Mouse (Mus musculus): ENCODE data around the gene Milr1. TPM values are rescaled to one million over a fixed set of nuclear protein-coding genes. Genes with fewer than 3 reads are reported as not detected.

Gene Milr1
- polyA plus RNA-seq, 1 experiment from 2014 or later, result 0.72 TPM

GRCm38 (mm10) chr11:106762139-106762799 is 11.2 kb downstream of the Milr1 start:
- Histone ChIP-seq H3K36me3 (ENCODE audit: control insufficient read depth, insufficient read depth) (peaks cover 2% of the 10 kb centered on the region; the same call in 1 of the 2 replicates), H3K9ac (replicated peaks; ENCODE audit: low read depth, low read length) (no peak overlapping the region), H3K9me3 (ENCODE audit: control insufficient read depth, low read length) (no peaks in the 10 kb centered on the region), H3K27ac (ENCODE audit: low read length) (no peak overlapping the region), H3K4me2 (ENCODE audit: low read length) (no peak overlapping the region), H3K4me1 (replicated peaks; ENCODE audit: control insufficient read depth, insufficient read depth, low read length) (no peaks in the 10 kb centered on the region), H3K4me3 (replicated peaks; ENCODE audit: low read length) (no peak overlapping the region), H3K27me3 (replicated peaks; ENCODE audit: control insufficient read depth, insufficient read depth, low read length) (no peaks in the 10 kb centered on the region)
- WGBS, result 52% methylated on average over 5 of the region's 5 CpGs
- no peak for ATAC-seq

DNA sequence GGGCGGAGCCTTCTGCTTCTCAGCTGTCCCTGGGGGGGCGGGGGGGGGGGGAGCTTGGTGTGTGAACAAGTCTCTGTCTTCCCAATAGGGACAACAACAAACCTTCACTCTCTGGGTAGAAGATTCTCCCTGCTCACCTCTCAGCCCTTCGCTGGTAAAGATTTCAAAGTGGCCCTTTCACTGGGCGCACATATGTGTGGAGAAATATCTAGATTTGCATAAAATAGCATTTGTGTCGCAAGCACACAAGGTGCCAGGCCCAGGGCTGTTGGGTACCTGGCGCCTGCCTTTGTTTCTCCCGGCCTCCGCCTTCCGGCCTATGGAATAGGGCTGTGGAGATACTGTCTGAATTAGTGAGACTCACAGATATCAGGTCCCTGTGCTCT is 11.8 kb downstream of the Milr1 start:
- Histone ChIP-seq H3K9me3 (ENCODE audit: control insufficient read depth, low read length) (no peaks in the 10 kb centered on the region), H3K4me1 (replicated peaks; ENCODE audit: control insufficient read depth, insufficient read depth, low read length) (no peaks in the 10 kb centered on the region), H3K4me2 (ENCODE audit: low read length) (no peak overlapping the region), H3K9ac (replicated peaks; ENCODE audit: low read depth, low read length) (no peak overlapping the region), H3K27me3 (replicated peaks; ENCODE audit: control insufficient read depth, insufficient read depth, low read length) (no peaks in the 10 kb centered on the region), H3K27ac (ENCODE audit: low read length) (no peak overlapping the region), H3K4me3 (replicated peaks; ENCODE audit: low read length) (no peak overlapping the region), H3K36me3 (ENCODE audit: control insufficient read depth, insufficient read depth) (peaks cover 6% of the 10 kb centered on the region)
- no peak for ATAC-seq
- 75% methylated on average over 9 of the region's 9 CpGs for WGBS

DNA sequence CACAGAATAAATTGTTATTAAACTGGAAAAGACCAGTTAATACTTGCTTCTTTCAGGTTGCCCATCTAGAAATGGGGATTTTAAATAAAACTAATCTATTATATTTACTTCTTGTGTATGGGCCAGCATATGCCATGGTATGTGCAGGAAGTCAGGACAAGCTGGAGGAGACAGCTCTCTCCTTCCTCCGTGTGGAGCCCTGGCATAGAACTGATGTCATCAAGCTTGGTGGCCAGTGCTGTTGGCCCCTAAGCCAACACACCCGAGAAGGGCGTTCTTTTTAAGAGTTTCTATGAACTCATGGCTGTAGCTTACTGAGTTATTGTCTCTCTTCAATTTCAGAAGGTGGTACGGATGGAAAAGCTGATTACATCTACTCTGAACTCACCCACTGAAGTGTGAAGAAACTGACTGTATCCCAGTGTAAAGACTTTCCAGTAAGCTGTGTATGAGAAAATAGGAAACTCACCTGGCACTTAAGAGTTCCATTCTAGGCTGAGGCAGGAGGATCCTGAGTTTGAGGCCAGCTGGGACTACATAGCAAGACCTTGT is 15.7 kb downstream of the Milr1 start:
- H3K27me3 ChIP-seq (replicated peaks; ENCODE audit: control insufficient read depth, insufficient read depth, low read length), result no peaks in the 10 kb centered on the region
- no peaks in the 10 kb centered on the region for H3K4me1 ChIP-seq (replicated peaks; ENCODE audit: control insufficient read depth, insufficient read depth, low read length)
- peaks cover 19% of the 10 kb centered on the region for H3K36me3 ChIP-seq (ENCODE audit: control insufficient read depth, insufficient read depth)
- H3K9ac ChIP-seq (replicated peaks; ENCODE audit: low read depth, low read length), result no peak overlapping the region
- H3K9me3 ChIP-seq (ENCODE audit: control insufficient read depth, low read length), result no peaks in the 10 kb centered on the region
- H3K4me3 ChIP-seq (replicated peaks; ENCODE audit: low read length), result no peak overlapping the region
- no peak overlapping the region for H3K27ac ChIP-seq (ENCODE audit: low read length)
- ATAC-seq, result no peak
- WGBS, result 92% methylated on average over 4 of the region's 4 CpGs
- no peak overlapping the region for H3K4me2 ChIP-seq (ENCODE audit: low read length)

GRCm38 (mm10) chr11:106767516-106767915 is 16.5 kb downstream of the Milr1 start:
- Histone ChIP-seq H3K4me2 (ENCODE audit: low read length) (no peak overlapping the region), H3K27me3 (replicated peaks; ENCODE audit: control insufficient read depth, insufficient read depth, low read length) (no peaks in the 10 kb centered on the region), H3K27ac (ENCODE audit: low read length) (no peak overlapping the region), H3K9me3 (ENCODE audit: control insufficient read depth, low read length) (no peaks in the 10 kb centered on the region), H3K4me3 (replicated peaks; ENCODE audit: low read length) (no peak overlapping the region), H3K36me3 (ENCODE audit: control insufficient read depth, insufficient read depth) (peaks cover 23% of the 10 kb centered on the region), H3K4me1 (replicated peaks; ENCODE audit: control insufficient read depth, insufficient read depth, low read length) (no peaks in the 10 kb centered on the region), H3K9ac (replicated peaks; ENCODE audit: low read depth, low read length) (no peak overlapping the region)
- 95% methylated on average over 4 of the region's 4 CpGs for whole genome bisulfite sequencing
- no peak for ATAC-seq

DNA sequence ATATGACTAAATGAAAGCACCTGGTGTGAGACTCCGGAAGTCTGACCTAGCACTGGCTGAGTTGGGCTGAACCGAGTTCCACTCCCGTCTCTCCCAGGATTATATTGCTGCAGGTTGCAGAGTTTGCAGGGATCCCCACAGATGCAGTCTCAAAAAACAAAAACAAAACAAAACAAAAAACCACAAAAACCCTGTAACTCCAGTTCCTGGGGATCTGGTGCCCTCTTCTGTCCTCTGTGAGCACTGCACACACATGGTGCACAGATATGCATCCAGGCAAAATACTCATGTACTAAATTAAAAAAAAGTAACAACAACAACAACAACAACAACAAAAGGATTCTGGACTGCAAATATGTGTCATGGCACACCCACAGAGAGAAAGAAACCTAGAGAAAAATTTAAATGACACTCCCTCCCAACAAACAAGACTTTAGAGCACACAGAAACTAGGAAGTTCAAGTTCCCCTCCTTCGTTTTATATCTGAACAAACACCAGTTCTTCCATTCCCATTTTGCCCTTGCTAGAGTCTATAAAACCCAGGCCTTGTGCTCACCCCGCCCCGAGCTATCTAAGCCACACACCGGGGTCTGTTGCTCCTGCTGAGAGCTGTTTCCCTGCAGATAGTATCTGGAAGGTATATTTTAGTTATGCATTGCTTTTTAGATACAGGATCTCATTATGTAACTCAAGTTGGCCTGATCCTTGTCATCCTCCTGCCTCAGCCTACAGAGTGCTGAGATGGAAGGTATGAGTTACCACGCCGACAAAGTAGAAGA is 19.4 kb downstream of the Milr1 start:
- ATAC-seq, result no peak
- Histone ChIP-seq H3K4me2 (ENCODE audit: low read length) (no peak overlapping the region), H3K4me3 (replicated peaks; ENCODE audit: low read length) (no peak overlapping the region), H3K27me3 (replicated peaks; ENCODE audit: control insufficient read depth, insufficient read depth, low read length) (no peaks in the 10 kb centered on the region), H3K4me1 (replicated peaks; ENCODE audit: control insufficient read depth, insufficient read depth, low read length) (no peaks in the 10 kb centered on the region), H3K36me3 (ENCODE audit: control insufficient read depth, insufficient read depth) (peaks cover 29% of the 10 kb centered on the region), H3K9me3 (ENCODE audit: control insufficient read depth, low read length) (no peaks in the 10 kb centered on the region), H3K9ac (replicated peaks; ENCODE audit: low read depth, low read length) (no peak overlapping the region), H3K27ac (ENCODE audit: low read length) (no peak overlapping the region)
- 97% methylated on average over 9 of the region's 9 CpGs for WGBS

GRCm38 (mm10) chr11:106773061-106773460 is 22.0 kb downstream of the Milr1 start:
- no peaks in the 10 kb centered on the region for H3K9me3 ChIP-seq (ENCODE audit: control insufficient read depth, low read length)
- H3K4me3 ChIP-seq (replicated peaks; ENCODE audit: low read length), result no peak overlapping the region
- H3K4me2 ChIP-seq (ENCODE audit: low read length), result no peak overlapping the region
- no peak overlapping the region for H3K9ac ChIP-seq (replicated peaks; ENCODE audit: low read depth, low read length)
- peaks cover 23% of the 10 kb centered on the region for H3K36me3 ChIP-seq (ENCODE audit: control insufficient read depth, insufficient read depth)
- ATAC-seq, result no peak
- WGBS, result 90% methylated on average over 9 of the region's 9 CpGs
- H3K27ac ChIP-seq (ENCODE audit: low read length), result no peak overlapping the region
- H3K27me3 ChIP-seq (replicated peaks; ENCODE audit: control insufficient read depth, insufficient read depth, low read length), result no peaks in the 10 kb centered on the region
- no peaks in the 10 kb centered on the region for H3K4me1 ChIP-seq (replicated peaks; ENCODE audit: control insufficient read depth, insufficient read depth, low read length)

- Histone ChIP-seq H3K4me1 (replicated peaks; ENCODE audit: control insufficient read depth, insufficient read depth, low read length) (peaks cover 13% of the 10 kb centered on the region), H3K27me3 (replicated peaks; ENCODE audit: control insufficient read depth, insufficient read depth, low read length) (no peaks in the 10 kb centered on the region), H3K4me3 (replicated peaks; ENCODE audit: low read length) (no peak overlapping the region), H3K27ac (ENCODE audit: low read length) (no peak overlapping the region), H3K9me3 (ENCODE audit: control insufficient read depth, low read length) (no peaks in the 10 kb centered on the region), H3K4me2 (ENCODE audit: low read length) (no peak overlapping the region), H3K9ac (replicated peaks; ENCODE audit: low read depth, low read length) (no peak overlapping the region), H3K36me3 (ENCODE audit: control insufficient read depth, insufficient read depth) (peaks cover 15% of the 10 kb centered on the region)
- no peak for ATAC-seq
- 95% methylated on average over 4 of the region's 4 CpGs for WGBS
Observed at GRCm38 (mm10) chr11:106776960-106777359, 25.9 kb downstream of the Milr1 start.

DNA sequence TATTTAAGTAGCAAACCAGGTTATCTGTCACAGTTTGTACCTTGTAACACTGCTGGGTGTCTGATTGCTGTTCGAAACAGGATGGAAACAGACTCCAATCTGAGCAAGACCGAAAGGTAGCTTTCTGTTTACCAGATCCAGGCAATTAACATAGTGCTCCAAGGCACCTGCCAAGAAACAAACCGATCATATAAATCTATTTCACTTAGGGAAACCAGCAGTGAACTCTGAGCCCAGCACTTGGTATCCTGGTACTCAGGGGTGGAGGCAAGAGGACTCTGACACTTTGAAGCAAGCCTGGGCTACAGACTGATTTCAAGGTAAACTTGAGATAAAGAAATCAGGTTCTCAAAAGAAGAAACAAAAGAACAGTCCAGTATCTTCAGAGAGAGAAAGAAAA is 26.4 kb downstream of the Milr1 start:
- H3K4me2 ChIP-seq (ENCODE audit: low read length), result no peak overlapping the region
- H3K27ac ChIP-seq (ENCODE audit: low read length), result no peak overlapping the region
- H3K4me3 ChIP-seq (replicated peaks; ENCODE audit: low read length), result no peak overlapping the region
- H3K27me3 ChIP-seq (replicated peaks; ENCODE audit: control insufficient read depth, insufficient read depth, low read length), result no peaks in the 10 kb centered on the region
- peaks cover 16% of the 10 kb centered on the region for H3K36me3 ChIP-seq (ENCODE audit: control insufficient read depth, insufficient read depth)
- peaks cover 13% of the 10 kb centered on the region for H3K4me1 ChIP-seq (replicated peaks; ENCODE audit: control insufficient read depth, insufficient read depth, low read length)
- no peak for ATAC-seq
- WGBS, result 91% methylated on average over 3 of the region's 3 CpGs
- H3K9ac ChIP-seq (replicated peaks; ENCODE audit: low read depth, low read length), result no peak overlapping the region
- H3K9me3 ChIP-seq (ENCODE audit: control insufficient read depth, low read length), result no peaks in the 10 kb centered on the region

DNA sequence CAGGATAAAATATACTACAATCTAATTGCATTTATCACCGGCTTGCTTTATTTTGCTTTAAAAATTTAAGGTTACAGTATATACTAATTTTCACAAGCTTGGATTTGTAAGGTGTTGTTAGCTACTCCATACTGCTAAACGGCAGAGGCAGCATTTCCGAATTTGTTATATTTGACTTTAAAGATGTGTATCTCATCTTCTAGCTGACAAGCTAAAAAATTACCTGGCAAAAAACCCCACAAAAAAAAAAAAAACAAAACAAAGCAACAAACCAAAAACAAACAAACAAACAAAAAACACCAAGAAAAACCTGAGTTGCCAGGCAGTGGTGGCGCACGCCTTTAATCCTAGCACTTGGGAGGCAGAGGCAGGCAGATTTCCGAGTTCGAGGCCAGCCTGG is 27.1 kb downstream of the Milr1 start:
- no peak overlapping the region for H3K4me3 ChIP-seq (replicated peaks; ENCODE audit: low read length)
- H3K27me3 ChIP-seq (replicated peaks; ENCODE audit: control insufficient read depth, insufficient read depth, low read length), result no peaks in the 10 kb centered on the region
- no peak overlapping the region for H3K4me2 ChIP-seq (ENCODE audit: low read length)
- no peak overlapping the region for H3K9ac ChIP-seq (replicated peaks; ENCODE audit: low read depth, low read length)
- 93% methylated on average over 7 of the region's 7 CpGs for WGBS
- peaks cover 22% of the 10 kb centered on the region for H3K36me3 ChIP-seq (ENCODE audit: control insufficient read depth, insufficient read depth)
- no peak for ATAC-seq
- peaks cover 13% of the 10 kb centered on the region for H3K4me1 ChIP-seq (replicated peaks; ENCODE audit: control insufficient read depth, insufficient read depth, low read length)
- no peak overlapping the region for H3K27ac ChIP-seq (ENCODE audit: low read length)
- H3K9me3 ChIP-seq (ENCODE audit: control insufficient read depth, low read length), result no peaks in the 10 kb centered on the region
